Mouse (Mus musculus): ENCODE data around the gene Polm. TPM values are rescaled to one million over a fixed set of nuclear protein-coding genes. Genes with fewer than 3 reads are reported as not detected.

The Polm gene
- polyA plus RNA-seq, 1 experiment from 2014 or later, result 8.2 TPM

DNA sequence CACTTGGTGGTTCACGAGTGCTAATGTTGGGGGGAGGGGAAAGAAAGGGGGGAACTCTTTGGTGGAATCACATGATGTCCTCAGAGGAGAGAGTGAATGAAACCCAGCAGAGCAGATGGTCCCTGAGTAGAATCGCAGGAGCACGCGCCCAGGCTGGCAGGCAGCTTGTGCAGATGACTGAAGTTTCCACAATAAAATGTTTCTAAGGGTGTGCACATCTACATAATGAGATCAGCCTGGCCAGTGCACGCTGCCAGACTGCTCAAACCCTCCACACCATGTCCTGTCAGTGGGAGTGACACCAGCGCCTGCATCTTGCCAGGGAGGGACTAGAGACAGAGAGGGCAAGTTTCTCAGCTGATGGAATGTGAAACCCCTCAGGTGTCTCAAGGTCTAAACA lies 10.9 kb upstream of the Polm start:
- 0 out of 2 replicates have a peak, but pooled peaks have one; percentile 39 for ATAC-seq
- H3K4me1 ChIP-seq (ENCODE audit: control insufficient read depth, insufficient read depth, low read length), result no peaks in the 10 kb centered on the region
- H3K9ac ChIP-seq (ENCODE audit: low read depth, low read length), result no peak overlapping the region
- H3K4me2 ChIP-seq (ENCODE audit: low read length), result no peak overlapping the region
- H3K9me3 ChIP-seq (replicated peaks; ENCODE audit: control insufficient read depth, low read length, poor library complexity, severe bottlenecking), result no peaks in the 10 kb centered on the region
- no peaks in the 10 kb centered on the region for H3K27me3 ChIP-seq (ENCODE audit: control insufficient read depth, insufficient read depth, low read depth, low read length)
- H3K36me3 ChIP-seq (ENCODE audit: control insufficient read depth, insufficient read depth, low read length), result no peaks in the 10 kb centered on the region
- WGBS, result 28% methylated on average over 6 of the region's 6 CpGs
- H3K27ac ChIP-seq (ENCODE audit: low read length), result no peak overlapping the region
- H3K4me3 ChIP-seq (ENCODE audit: low read depth, low read length), result no peak overlapping the region

DNA sequence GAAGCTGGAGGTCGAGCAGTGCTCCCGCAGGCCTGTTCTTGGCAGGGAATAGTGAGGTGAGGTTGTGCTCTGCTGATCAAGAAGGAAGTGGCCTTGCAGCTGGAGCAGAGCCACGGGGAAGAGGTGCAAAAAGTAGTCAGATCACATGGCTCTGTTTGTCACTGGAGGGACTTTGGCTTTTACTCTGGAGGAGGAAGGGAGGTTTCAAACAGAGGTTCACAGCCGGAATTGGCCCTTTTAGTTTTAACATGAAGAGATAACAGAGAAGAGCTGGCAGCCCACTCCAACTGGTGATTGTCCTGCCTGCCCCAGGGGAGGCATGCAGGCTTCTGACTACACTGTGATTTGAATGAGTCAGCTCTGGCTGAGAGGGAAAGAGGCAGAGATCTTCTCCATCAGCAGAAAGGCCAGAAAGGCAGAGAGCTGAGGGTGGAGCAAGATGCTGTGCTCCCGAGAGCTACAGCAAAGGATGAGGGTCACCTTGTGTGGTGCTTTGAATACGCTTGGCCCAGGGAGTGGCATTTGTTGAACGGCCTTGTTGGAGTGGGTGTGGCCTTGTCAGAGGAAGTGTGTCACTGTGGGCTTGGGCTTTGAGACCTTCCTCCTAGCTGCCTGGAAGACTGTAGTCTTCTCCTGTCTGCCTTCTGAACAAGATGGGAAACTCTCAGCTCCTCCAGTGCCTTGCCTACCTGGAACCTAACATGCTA lies 9.0 kb upstream of the Polm start:
- ATAC-seq, result no peak
- no peaks in the 10 kb centered on the region for H3K27me3 ChIP-seq (ENCODE audit: control insufficient read depth, insufficient read depth, low read depth, low read length)
- H3K27ac ChIP-seq (ENCODE audit: low read length), result no peak overlapping the region
- 69% methylated on average over 7 of the region's 7 CpGs for WGBS
- H3K4me2 ChIP-seq (ENCODE audit: low read length), result no peak overlapping the region
- no peaks in the 10 kb centered on the region for H3K36me3 ChIP-seq (ENCODE audit: control insufficient read depth, insufficient read depth, low read length)
- H3K4me3 ChIP-seq (ENCODE audit: low read depth, low read length), result no peak overlapping the region
- H3K4me1 ChIP-seq (ENCODE audit: control insufficient read depth, insufficient read depth, low read length), result no peaks in the 10 kb centered on the region
- H3K9ac ChIP-seq (ENCODE audit: low read depth, low read length), result no peak overlapping the region
- no peaks in the 10 kb centered on the region for H3K9me3 ChIP-seq (replicated peaks; ENCODE audit: control insufficient read depth, low read length, poor library complexity, severe bottlenecking)

DNA sequence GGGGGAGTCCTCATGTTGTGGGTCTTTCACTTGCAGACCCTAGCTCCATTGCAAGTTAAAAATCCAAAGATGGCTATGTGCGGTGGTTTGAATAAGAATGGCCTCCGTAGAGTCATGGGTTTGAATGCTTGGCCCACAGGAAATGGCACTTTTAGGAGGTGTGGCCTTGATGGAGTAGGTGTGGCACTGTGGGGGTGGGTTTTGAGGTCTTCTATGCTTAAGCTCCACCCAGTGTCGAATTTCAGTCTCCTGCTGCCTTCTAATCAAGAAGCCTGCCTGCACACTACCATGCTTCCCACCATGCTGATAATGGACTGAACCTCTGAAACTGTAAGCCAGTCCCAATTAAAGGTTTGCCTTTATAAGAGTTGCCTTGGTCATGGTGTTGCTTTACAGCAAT lies 5.3 kb upstream of the Polm start:
- H3K36me3 ChIP-seq (ENCODE audit: control insufficient read depth, insufficient read depth, low read length), result no peaks in the 10 kb centered on the region
- no peak overlapping the region for H3K9ac ChIP-seq (ENCODE audit: low read depth, low read length)
- H3K4me1 ChIP-seq (ENCODE audit: control insufficient read depth, insufficient read depth, low read length), result no peaks in the 10 kb centered on the region
- ATAC-seq, result no peak
- no peaks in the 10 kb centered on the region for H3K27me3 ChIP-seq (ENCODE audit: control insufficient read depth, insufficient read depth, low read depth, low read length)
- H3K4me3 ChIP-seq (ENCODE audit: low read depth, low read length), result no peak overlapping the region
- H3K9me3 ChIP-seq (replicated peaks; ENCODE audit: control insufficient read depth, low read length, poor library complexity, severe bottlenecking), result no peaks in the 10 kb centered on the region
- WGBS, result 84% methylated on average over 3 of the region's 3 CpGs
- H3K27ac ChIP-seq (ENCODE audit: low read length), result no peak overlapping the region
- no peak overlapping the region for H3K4me2 ChIP-seq (ENCODE audit: low read length)

DNA sequence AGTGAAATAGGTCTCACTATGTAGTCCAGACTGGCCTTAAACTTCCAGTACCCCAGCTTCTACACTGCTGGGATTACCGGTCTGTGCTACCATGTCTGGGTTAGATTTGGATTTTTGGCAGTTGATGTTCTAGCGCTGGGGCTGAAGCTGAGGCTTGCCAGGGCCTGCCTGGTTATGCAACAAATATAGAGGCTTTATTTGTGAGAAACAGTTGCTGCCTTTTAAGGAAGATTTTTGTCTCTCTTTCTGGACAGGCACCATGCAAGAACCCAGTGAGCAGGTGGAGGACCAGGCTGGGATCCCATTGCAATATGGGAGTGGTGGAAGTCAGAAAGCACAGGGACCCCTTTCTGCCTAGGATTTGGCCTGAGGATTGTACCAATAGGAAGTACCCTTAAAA lies 3.9 kb upstream of the Polm start:
- H3K4me3 ChIP-seq (ENCODE audit: low read depth, low read length), result no peak overlapping the region
- no peak for ATAC-seq
- H3K27ac ChIP-seq (ENCODE audit: low read length), result no peak overlapping the region
- no peaks in the 10 kb centered on the region for H3K36me3 ChIP-seq (ENCODE audit: control insufficient read depth, insufficient read depth, low read length)
- H3K4me1 ChIP-seq (ENCODE audit: control insufficient read depth, insufficient read depth, low read length), result peaks cover 4% of the 10 kb centered on the region; the same call in 1 of the 2 replicates
- WGBS, result 95% methylated on average over 2 of the region's 2 CpGs
- no peak overlapping the region for H3K4me2 ChIP-seq (ENCODE audit: low read length)
- no peaks in the 10 kb centered on the region for H3K9me3 ChIP-seq (replicated peaks; ENCODE audit: control insufficient read depth, low read length, poor library complexity, severe bottlenecking)
- no peak overlapping the region for H3K9ac ChIP-seq (ENCODE audit: low read depth, low read length)
- H3K27me3 ChIP-seq (ENCODE audit: control insufficient read depth, insufficient read depth, low read depth, low read length), result no peaks in the 10 kb centered on the region

DNA sequence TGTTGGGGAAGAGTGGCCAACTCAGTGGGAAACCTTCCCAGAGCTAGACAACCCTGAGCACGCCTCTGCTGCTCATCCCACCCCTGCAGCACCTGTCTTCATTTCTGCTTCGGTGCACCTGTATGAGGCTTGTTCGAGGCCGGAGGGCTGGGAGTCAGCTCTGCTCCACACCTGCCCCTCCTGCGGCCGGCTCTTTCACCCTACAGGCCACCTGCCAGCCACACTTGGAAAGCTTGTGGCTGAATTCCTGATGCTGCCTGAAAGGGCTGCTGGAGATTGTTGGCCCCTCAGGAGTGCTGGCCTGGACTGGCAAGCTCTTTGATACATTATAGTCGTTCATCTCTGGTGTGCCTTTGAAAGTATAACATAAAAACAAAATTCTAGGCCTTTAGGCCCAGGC lies 2.5 kb upstream of the Polm start:
- Histone ChIP-seq H3K4me3 (ENCODE audit: low read depth, low read length) (no peak overlapping the region), H3K4me1 (ENCODE audit: control insufficient read depth, insufficient read depth, low read length) (peaks cover 4% of the 10 kb centered on the region; the same call in 1 of the 2 replicates), H3K9me3 (replicated peaks; ENCODE audit: control insufficient read depth, low read length, poor library complexity, severe bottlenecking) (no peaks in the 10 kb centered on the region), H3K9ac (ENCODE audit: low read depth, low read length) (no peak overlapping the region), H3K4me2 (ENCODE audit: low read length) (no peak overlapping the region), H3K27me3 (ENCODE audit: control insufficient read depth, insufficient read depth, low read depth, low read length) (no peaks in the 10 kb centered on the region), H3K36me3 (ENCODE audit: control insufficient read depth, insufficient read depth, low read length) (no peaks in the 10 kb centered on the region), H3K27ac (ENCODE audit: low read length) (no peak overlapping the region)
- no peak for ATAC-seq
- WGBS, result 76% methylated on average over 7 of the region's 7 CpGs

DNA sequence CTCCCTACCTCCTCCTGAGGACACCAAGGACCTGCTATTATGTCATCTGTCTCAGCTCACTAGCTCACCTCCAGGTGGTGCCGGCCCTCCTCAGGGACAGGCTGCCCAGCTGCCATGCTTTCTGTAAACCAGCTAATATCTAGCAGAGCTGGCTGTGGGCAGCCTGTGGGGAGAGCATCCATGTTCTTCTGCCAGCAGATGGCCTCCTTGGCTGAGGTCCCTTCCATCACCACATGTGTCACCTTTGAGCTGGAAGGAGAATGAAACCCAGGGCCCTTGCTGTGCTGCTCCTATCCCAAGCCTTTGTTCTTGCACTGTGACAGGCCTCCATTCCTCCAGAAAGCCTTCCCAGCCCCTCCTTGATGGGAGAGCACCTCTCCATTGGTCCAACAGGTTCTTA lies 1.7 kb downstream of the Polm start:
- ATAC-seq, result no peak
- Histone ChIP-seq H3K4me3 (ENCODE audit: low read depth, low read length) (no peak overlapping the region), H3K4me1 (ENCODE audit: control insufficient read depth, insufficient read depth, low read length) (peaks cover 4% of the 10 kb centered on the region; the same call in 1 of the 2 replicates), H3K9me3 (replicated peaks; ENCODE audit: control insufficient read depth, low read length, poor library complexity, severe bottlenecking) (no peaks in the 10 kb centered on the region), H3K27me3 (ENCODE audit: control insufficient read depth, insufficient read depth, low read depth, low read length) (no peaks in the 10 kb centered on the region), H3K4me2 (ENCODE audit: low read length) (no peak overlapping the region), H3K36me3 (ENCODE audit: control insufficient read depth, insufficient read depth, low read length) (no peaks in the 10 kb centered on the region), H3K27ac (ENCODE audit: low read length) (no peak overlapping the region), H3K9ac (ENCODE audit: low read depth, low read length) (no peak overlapping the region)
- WGBS, result 50% methylated on average over 1 of the region's 1 CpGs

DNA sequence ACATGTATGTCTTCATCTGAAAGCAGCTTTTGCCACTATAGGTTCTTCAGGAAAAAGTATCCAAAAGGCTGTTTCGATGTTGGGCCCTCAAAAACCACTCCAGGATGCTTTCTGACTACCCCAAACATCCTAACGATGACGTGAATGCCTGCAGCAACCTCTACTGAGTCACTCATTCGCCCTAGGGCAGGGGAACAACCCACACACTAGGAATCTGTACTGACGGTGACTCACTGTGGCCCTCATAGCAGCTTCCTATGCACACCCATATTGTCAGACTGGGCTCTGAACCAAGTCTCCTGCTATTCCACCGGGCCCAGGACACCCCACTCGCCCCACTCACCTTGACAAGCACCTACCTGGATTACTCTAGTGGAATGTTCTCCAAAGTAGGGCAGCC lies 2.8 kb downstream of the Polm start:
- H3K27me3 ChIP-seq (ENCODE audit: control insufficient read depth, insufficient read depth, low read depth, low read length), result no peaks in the 10 kb centered on the region
- H3K27ac ChIP-seq (ENCODE audit: low read length), result no peak overlapping the region
- no peak overlapping the region for H3K4me3 ChIP-seq (ENCODE audit: low read depth, low read length)
- 93% methylated on average over 7 of the region's 7 CpGs for WGBS
- ATAC-seq, result no peak
- H3K9me3 ChIP-seq (replicated peaks; ENCODE audit: control insufficient read depth, low read length, poor library complexity, severe bottlenecking), result no peaks in the 10 kb centered on the region
- H3K4me2 ChIP-seq (ENCODE audit: low read length), result no peak overlapping the region
- no peak overlapping the region for H3K9ac ChIP-seq (ENCODE audit: low read depth, low read length)
- H3K4me1 ChIP-seq (ENCODE audit: control insufficient read depth, insufficient read depth, low read length), result peaks cover 4% of the 10 kb centered on the region; the same call in 1 of the 2 replicates
- 0 out of 2 replicates have a peak, but pooled peaks cover 3% of the 10 kb centered on the region for H3K36me3 ChIP-seq (ENCODE audit: control insufficient read depth, insufficient read depth, low read length)

DNA sequence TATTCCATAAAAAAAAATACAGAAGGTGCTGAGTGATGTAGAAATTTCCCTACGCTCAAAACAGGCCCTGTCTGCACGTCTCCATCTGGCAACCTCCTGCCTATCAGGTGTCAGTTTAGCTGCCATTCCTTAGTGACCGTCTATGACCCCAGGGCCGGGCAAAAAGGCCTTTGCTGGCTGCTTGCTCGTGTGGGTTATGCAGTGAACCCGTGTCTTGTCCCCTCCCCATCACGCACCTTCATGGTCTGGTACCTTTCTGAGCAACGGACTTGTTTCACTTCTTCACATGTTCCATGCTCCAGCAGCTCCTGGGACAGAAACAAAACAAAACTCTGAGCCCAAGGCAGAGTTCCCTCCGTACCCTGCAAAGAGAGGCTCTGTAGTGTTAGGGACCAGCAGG lies 3.3 kb downstream of the Polm start:
- no peak for ATAC-seq
- Histone ChIP-seq H3K4me2 (ENCODE audit: low read length) (no peak overlapping the region), H3K9ac (ENCODE audit: low read depth, low read length) (no peak overlapping the region), H3K4me3 (ENCODE audit: low read depth, low read length) (no peak overlapping the region), H3K27ac (ENCODE audit: low read length) (no peak overlapping the region), H3K27me3 (ENCODE audit: control insufficient read depth, insufficient read depth, low read depth, low read length) (no peaks in the 10 kb centered on the region), H3K4me1 (ENCODE audit: control insufficient read depth, insufficient read depth, low read length) (peaks cover 4% of the 10 kb centered on the region; the same call in 1 of the 2 replicates), H3K9me3 (replicated peaks; ENCODE audit: control insufficient read depth, low read length, poor library complexity, severe bottlenecking) (no peaks in the 10 kb centered on the region), H3K36me3 (ENCODE audit: control insufficient read depth, insufficient read depth, low read length) (0 out of 2 replicates have a peak, but pooled peaks cover 3% of the 10 kb centered on the region)
- 92% methylated on average over 9 of the region's 9 CpGs for WGBS

DNA sequence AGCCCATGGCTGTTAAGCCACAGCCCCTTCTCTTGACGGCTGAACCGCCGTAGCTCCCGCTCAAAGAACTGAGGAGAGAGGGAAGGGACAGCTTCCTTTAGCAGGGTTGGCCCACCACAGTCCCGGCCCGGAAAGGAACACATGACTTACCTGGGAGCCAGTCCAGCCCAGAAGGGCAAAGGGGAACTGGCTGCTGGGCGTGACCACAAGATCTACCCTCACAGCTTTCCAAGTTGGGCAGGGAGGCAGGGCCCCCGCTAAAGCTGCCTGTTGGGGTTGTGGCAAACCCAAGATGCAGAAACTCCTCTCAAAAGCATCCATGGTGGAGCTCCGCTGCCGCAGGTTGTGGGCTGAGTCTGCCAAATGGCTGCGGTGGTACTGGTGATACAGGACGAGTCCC lies 8.5 kb downstream of the Polm start:
- H3K4me2 ChIP-seq (ENCODE audit: low read length), result no peak overlapping the region
- no peaks in the 10 kb centered on the region for H3K27me3 ChIP-seq (ENCODE audit: control insufficient read depth, insufficient read depth, low read depth, low read length)
- H3K27ac ChIP-seq (ENCODE audit: low read length), result no peak overlapping the region
- H3K4me3 ChIP-seq (ENCODE audit: low read depth, low read length), result no peak overlapping the region
- no peak for ATAC-seq
- no peak overlapping the region for H3K9ac ChIP-seq (ENCODE audit: low read depth, low read length)
- no peaks in the 10 kb centered on the region for H3K9me3 ChIP-seq (replicated peaks; ENCODE audit: control insufficient read depth, low read length, poor library complexity, severe bottlenecking)
- no peaks in the 10 kb centered on the region for H3K4me1 ChIP-seq (ENCODE audit: control insufficient read depth, insufficient read depth, low read length)
- 94% methylated on average over 12 of the region's 12 CpGs for WGBS
- peaks cover 8% of the 10 kb centered on the region for H3K36me3 ChIP-seq (ENCODE audit: control insufficient read depth, insufficient read depth, low read length)
